Mouse (Mus musculus): ENCODE data around the gene Krt84. TPM values are rescaled to one million over a fixed set of nuclear protein-coding genes. Genes with fewer than 3 reads are reported as not detected.

Gene Krt84
- polyA plus RNA-seq, 1 experiment: 0.27 TPM

DNA sequence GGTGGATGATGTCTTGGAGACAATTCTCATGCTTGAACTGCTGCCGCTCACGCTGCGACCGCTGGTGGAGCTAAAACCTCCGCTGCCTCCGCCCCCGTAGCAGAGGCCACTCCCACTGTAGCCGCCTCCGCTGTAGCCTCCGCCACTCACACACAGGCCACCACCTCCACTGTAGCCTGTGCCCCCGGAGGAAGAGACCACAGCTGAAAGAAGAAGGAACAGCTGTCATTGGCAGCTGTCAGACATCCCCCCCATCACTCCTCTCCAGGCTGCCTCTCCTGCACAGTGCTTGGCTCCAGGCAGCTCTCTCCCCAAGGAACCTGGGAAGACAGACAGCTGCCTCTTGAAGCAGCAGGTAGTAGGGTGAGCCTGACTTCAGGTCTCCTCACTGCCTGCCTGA is 20.5 kb upstream of the Krt84 start:
- no peak overlapping the region for H3K4me3 ChIP-seq (ENCODE audit: low read depth, low read length)
- WGBS: 1% methylated on average over 11 of the region's 11 CpGs

DNA sequence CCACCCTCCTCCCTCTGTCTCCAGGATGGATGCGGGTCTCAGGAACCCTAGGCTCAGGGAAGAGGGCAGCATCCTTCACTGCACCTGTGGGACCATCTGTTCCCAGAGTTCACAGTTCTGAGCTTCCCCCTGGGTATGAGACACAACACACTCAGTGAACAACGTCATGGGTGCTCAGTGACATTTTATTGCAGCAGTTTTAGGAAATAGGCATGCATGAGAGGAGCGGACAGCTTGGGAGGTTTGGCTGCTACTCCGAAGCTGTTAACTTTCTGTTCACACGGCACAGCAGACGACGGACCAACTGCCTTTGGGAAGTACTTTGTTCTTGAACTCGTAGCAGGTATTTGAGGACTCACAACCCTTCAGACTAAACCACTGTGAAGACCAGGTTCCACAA is 19.6 kb upstream of the Krt84 start:
- no peak for TF ChIP-seq CTCF (IDR thresholded peaks at IDR 0.05; ENCODE audit: extremely low read depth, insufficient read length, insufficient replicate concordance, low read depth, low read length)
- TF ChIP-seq POLR2A (IDR thresholded peaks at IDR 0.05; ENCODE audit: low read depth, low read length): no peak
- no peak overlapping the region for H3K4me3 ChIP-seq (ENCODE audit: low read depth, low read length)

More for the DNA sequence above, 20.5 kb upstream of the Krt84 start:
- no peaks in the 10 kb centered on the region for H3K36me3 ChIP-seq (ENCODE audit: control insufficient read depth, insufficient read depth, low read length)
- no peak overlapping the region for H3K27ac ChIP-seq (ENCODE audit: insufficient read depth, low read depth, low read length)
- H3K4me1 ChIP-seq (ENCODE audit: control insufficient read depth, insufficient read depth, insufficient read length, low read length): no peaks in the 10 kb centered on the region
- no peak for TF ChIP-seq POLR2A (IDR thresholded peaks at IDR 0.05; ENCODE audit: low read depth, low read length)
- TF ChIP-seq CTCF (IDR thresholded peaks at IDR 0.05; ENCODE audit: extremely low read depth, insufficient read length, insufficient replicate concordance, low read depth, low read length): no peak
- H3K27me3 ChIP-seq (ENCODE audit: control insufficient read depth, insufficient read depth, low read length): peaks cover 9% of the 10 kb centered on the region; the same call in 1 of the 2 replicates

DNA sequence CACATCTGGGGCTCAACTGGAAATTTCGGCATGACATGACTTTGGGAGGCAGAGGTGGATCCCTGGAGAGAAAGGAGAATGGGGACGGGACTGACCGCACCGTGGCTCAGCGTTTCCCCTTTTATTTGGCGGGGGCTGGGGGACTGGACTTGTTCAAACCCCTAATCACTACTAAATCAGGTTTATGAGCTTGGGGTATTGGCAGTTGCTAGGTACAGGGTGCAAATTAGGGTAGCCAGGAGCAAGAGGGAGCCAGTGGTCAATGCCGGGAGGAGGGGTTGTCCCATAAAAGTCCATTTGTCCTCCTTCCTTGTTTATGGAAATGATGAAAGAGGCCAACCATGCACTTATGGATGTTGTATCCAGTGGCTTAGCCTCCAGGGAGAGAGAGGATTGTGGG is 17.9 kb upstream of the Krt84 start, which contains the start of gene Krt82:
Gene Krt82 (minus strand): TSS at position 101 of the 400 bp plus-strand sequence.
- Histone ChIP-seq H3K27me3 (ENCODE audit: control insufficient read depth, insufficient read depth, low read length) (peaks cover 9% of the 10 kb centered on the region; the same call in 1 of the 2 replicates), H3K27ac (ENCODE audit: insufficient read depth, low read depth, low read length) (no peak within 1 kb of the TSS), H3K36me3 (ENCODE audit: control insufficient read depth, insufficient read depth, low read length) (no peaks in the 10 kb centered on the region), H3K4me3 (ENCODE audit: low read depth, low read length) (no peak within 1 kb of the TSS), H3K4me1 (ENCODE audit: control insufficient read depth, insufficient read depth, insufficient read length, low read length) (no peaks in the 10 kb centered on the region)
- TF ChIP-seq POLR2A (IDR thresholded peaks at IDR 0.05; ENCODE audit: low read depth, low read length) (no peak), CTCF (IDR thresholded peaks at IDR 0.05; ENCODE audit: extremely low read depth, insufficient read length, insufficient replicate concordance, low read depth, low read length) (no peak)
- WGBS: 80% methylated on average over 7 of the region's 7 CpGs

More for the DNA sequence above, 19.6 kb upstream of the Krt84 start:
- H3K27me3 ChIP-seq (ENCODE audit: control insufficient read depth, insufficient read depth, low read length): peaks cover 9% of the 10 kb centered on the region; the same call in 1 of the 2 replicates
- 65% methylated on average over 8 of the region's 8 CpGs for WGBS
- H3K4me1 ChIP-seq (ENCODE audit: control insufficient read depth, insufficient read depth, insufficient read length, low read length): no peaks in the 10 kb centered on the region
- H3K36me3 ChIP-seq (ENCODE audit: control insufficient read depth, insufficient read depth, low read length): no peaks in the 10 kb centered on the region
- H3K27ac ChIP-seq (ENCODE audit: insufficient read depth, low read depth, low read length): no peak overlapping the region

DNA sequence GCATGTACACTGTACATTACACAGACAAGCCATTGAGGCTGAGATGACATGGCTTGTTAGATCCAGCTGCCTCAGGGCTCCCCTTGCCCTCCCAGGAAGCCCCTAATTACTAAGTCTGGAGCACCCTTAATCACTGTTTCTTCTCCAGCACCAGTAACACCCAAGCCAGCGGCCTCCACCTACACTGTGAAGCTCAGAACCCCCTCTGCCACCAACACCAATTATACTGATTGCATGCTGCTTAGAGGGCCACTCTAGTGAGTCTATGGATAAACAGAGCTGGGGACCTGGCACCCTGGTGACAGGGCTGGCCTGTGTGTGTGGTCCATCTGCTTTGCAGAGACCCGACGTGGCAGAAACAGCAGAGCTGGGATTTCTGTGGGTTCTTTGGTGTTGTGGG is 11.9 kb upstream of the Krt84 start:
- 81% methylated on average over 3 of the region's 3 CpGs for WGBS

DNA sequence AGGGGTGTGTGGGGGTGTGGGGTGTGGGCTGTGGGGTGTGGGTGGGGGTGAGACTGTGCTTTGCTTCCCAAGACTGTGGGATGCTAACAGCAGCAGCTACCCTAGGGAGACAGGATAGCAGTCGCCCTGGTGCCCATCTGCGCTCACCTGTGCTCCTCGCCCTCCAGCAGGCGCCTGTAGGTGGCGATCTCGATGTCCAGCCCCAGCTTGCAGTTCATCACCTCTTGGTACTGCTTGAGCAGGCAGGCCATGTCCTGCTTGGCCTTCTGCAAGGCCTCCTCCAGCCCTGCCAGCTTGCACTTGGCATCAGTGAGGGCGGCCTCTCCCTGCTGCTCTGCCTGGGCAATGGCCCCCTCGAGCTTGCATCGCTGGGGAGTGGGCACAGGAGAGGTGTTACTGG is 9.9 kb upstream of the Krt84 start:
- WGBS: 52% methylated on average over 9 of the region's 9 CpGs
- Histone ChIP-seq H3K27ac (ENCODE audit: insufficient read depth, low read depth, low read length) (no peak overlapping the region), H3K27me3 (ENCODE audit: control insufficient read depth, insufficient read depth, low read length) (no peaks in the 10 kb centered on the region), H3K4me3 (ENCODE audit: low read depth, low read length) (no peak overlapping the region), H3K4me1 (ENCODE audit: control insufficient read depth, insufficient read depth, insufficient read length, low read length) (peaks cover 9% of the 10 kb centered on the region; the same call in 1 of the 2 replicates), H3K36me3 (ENCODE audit: control insufficient read depth, insufficient read depth, low read length) (no peaks in the 10 kb centered on the region)
- TF ChIP-seq CTCF (IDR thresholded peaks at IDR 0.05; ENCODE audit: extremely low read depth, insufficient read length, insufficient replicate concordance, low read depth, low read length) (0 out of 2 replicates have a peak, but pooled peaks have one; percentile 18), POLR2A (IDR thresholded peaks at IDR 0.05; ENCODE audit: low read depth, low read length) (no peak)

More for the DNA sequence above, 11.9 kb upstream of the Krt84 start:
- TF ChIP-seq POLR2A (IDR thresholded peaks at IDR 0.05; ENCODE audit: low read depth, low read length) (no peak), CTCF (IDR thresholded peaks at IDR 0.05; ENCODE audit: extremely low read depth, insufficient read length, insufficient replicate concordance, low read depth, low read length) (no peak)
- Histone ChIP-seq H3K4me3 (ENCODE audit: low read depth, low read length) (no peak overlapping the region), H3K36me3 (ENCODE audit: control insufficient read depth, insufficient read depth, low read length) (no peaks in the 10 kb centered on the region), H3K27ac (ENCODE audit: insufficient read depth, low read depth, low read length) (no peak overlapping the region), H3K4me1 (ENCODE audit: control insufficient read depth, insufficient read depth, insufficient read length, low read length) (no peaks in the 10 kb centered on the region), H3K27me3 (ENCODE audit: control insufficient read depth, insufficient read depth, low read length) (no peaks in the 10 kb centered on the region)

DNA sequence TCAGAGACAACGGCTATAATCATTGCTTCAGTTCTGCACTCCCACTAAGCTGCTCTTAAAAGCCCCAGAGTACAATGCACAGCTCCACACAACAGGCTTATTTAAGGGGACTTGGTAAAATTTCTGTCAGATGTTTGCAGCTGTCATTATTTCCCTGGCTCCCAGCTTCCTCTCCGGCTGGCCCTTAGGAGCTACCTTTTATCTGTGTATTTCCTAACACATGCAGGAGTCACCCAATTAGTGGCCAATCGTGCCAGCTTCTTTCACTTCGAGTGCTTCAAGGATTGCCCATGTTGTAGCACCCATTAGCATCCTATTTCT is 5.9 kb upstream of the Krt84 start:
- Histone ChIP-seq H3K4me3 (ENCODE audit: low read depth, low read length) (no peak overlapping the region), H3K27ac (ENCODE audit: insufficient read depth, low read depth, low read length) (no peak overlapping the region), H3K36me3 (ENCODE audit: control insufficient read depth, insufficient read depth, low read length) (no peaks in the 10 kb centered on the region), H3K4me1 (ENCODE audit: control insufficient read depth, insufficient read depth, insufficient read length, low read length) (peaks cover 20% of the 10 kb centered on the region), H3K27me3 (ENCODE audit: control insufficient read depth, insufficient read depth, low read length) (no peaks in the 10 kb centered on the region)
- 21% methylated on average over 4 of the region's 4 CpGs for WGBS
- TF ChIP-seq CTCF (IDR thresholded peaks at IDR 0.05; ENCODE audit: extremely low read depth, insufficient read length, insufficient replicate concordance, low read depth, low read length) (no peak), POLR2A (IDR thresholded peaks at IDR 0.05; ENCODE audit: low read depth, low read length) (no peak)

DNA sequence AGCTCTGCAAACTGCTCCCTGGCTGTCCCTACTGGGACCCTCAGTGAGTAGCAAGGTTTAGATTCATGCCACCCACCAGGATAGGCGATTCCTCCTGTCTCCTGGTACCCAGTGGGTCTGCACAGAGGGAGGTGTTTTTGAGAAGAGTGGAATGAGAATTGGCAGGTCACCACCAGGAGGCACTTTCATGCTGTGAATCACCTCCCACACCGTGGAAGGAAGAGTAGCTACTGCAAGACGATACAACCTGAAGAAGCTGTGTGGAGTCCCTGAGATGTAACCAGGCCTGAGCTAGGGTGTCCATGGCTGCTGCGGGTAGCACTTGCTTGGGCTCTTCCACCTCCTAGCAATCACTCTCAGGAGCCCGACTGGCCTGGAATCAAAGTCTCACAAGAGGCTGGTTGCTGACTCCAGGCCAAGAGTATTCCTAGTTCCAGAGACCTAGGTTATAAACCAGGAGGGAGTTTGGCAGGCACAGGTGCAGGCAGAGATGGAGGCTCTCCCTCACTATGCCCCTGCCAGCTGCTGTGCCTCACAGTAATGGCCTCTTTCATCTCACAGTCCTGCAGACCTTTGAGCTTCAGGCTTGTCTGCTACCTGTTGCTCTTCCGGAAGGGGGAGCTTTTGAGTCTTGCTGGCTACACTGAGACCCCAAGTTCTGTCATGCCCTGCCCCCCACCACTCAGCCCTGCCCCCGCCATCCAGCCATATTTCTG is 5.4 kb upstream of the Krt84 start:
- WGBS: 20% methylated on average over 7 of the region's 7 CpGs

More for the DNA sequence above, 5.4 kb upstream of the Krt84 start:
- H3K27ac ChIP-seq (ENCODE audit: insufficient read depth, low read depth, low read length): no peak overlapping the region
- no peak overlapping the region for H3K4me3 ChIP-seq (ENCODE audit: low read depth, low read length)
- H3K4me1 ChIP-seq (ENCODE audit: control insufficient read depth, insufficient read depth, insufficient read length, low read length): peaks cover 20% of the 10 kb centered on the region
- no peaks in the 10 kb centered on the region for H3K27me3 ChIP-seq (ENCODE audit: control insufficient read depth, insufficient read depth, low read length)
- no peaks in the 10 kb centered on the region for H3K36me3 ChIP-seq (ENCODE audit: control insufficient read depth, insufficient read depth, low read length)
- TF ChIP-seq CTCF (IDR thresholded peaks at IDR 0.05; ENCODE audit: extremely low read depth, insufficient read length, insufficient replicate concordance, low read depth, low read length): peak; percentile 25; the same call in 1 of the 2 replicates
- TF ChIP-seq POLR2A (IDR thresholded peaks at IDR 0.05; ENCODE audit: low read depth, low read length): no peak
